Mouse (Mus musculus): ENCODE results near the gene Acot6.
A peak's percentile ranks its signal among the peaks of the same experiment; 100 is the strongest.
"Not testable (repeated sequence)": the region's sequence is repeated elsewhere in the genome, so short reads cannot be mapped to it uniquely, and the experiment has no call there.

The Acot6 gene

GRCm38 (mm10) chr12:84100604-84101492 is at the start of gene Acot6:
Gene Acot6 (plus strand): TSS chr12:84100654.
- DNase-seq (ENCODE audit: low spot score): peak; percentile 65

- DNase-seq (ENCODE audit: low spot score): peak; percentile 16
Observed at GRCm38 (mm10) chr12:84050744-84051143, 49.7 kb upstream of the Acot6 start.

- peak; percentile 12 for DNase-seq (ENCODE audit: low spot score)
Observed at GRCm38 (mm10) chr12:84051937-84052474, 48.4 kb upstream of the Acot6 start, which contains the start of gene Acot3. Gene Acot3 (plus strand): TSS chr12:84052144.

GRCm38 (mm10) chr12:84052609-84053008 is 47.8 kb upstream of the Acot6 start:
- DNase-seq (ENCODE audit: low spot score): peak; percentile 22

GRCm38 (mm10) chr12:84053173-84053572 is 47.3 kb upstream of the Acot6 start:
- DNase-seq (ENCODE audit: low spot score): no peak

- peak; percentile 43 for DNase-seq (ENCODE audit: low spot score)
Observed at GRCm38 (mm10) chr12:84053679-84054391, 46.6 kb upstream of the Acot6 start.

- DNase-seq (ENCODE audit: low spot score): peak; percentile 35
Observed at GRCm38 (mm10) chr12:84060946-84061345, 39.5 kb upstream of the Acot6 start.

GRCm38 (mm10) chr12:84062336-84062735 is 38.1 kb upstream of the Acot6 start:
- peak; percentile 34 for DNase-seq (ENCODE audit: low spot score)

- DNase-seq (ENCODE audit: low spot score): peak; percentile 60
Observed at GRCm38 (mm10) chr12:84063228-84063627, 37.2 kb upstream of the Acot6 start.

- no peak for DNase-seq (ENCODE audit: low spot score)
Observed at GRCm38 (mm10) chr12:84063833-84064232, 36.6 kb upstream of the Acot6 start.

- DNase-seq (ENCODE audit: low spot score): peak; percentile 36
Observed at GRCm38 (mm10) chr12:84064621-84065020, 35.8 kb upstream of the Acot6 start.

GRCm38 (mm10) chr12:84067752-84068151 is 32.7 kb upstream of the Acot6 start:
- peak; percentile 20 for DNase-seq (ENCODE audit: low spot score)

GRCm38 (mm10) chr12:84068296-84068695 is 32.2 kb upstream of the Acot6 start:
- DNase-seq (ENCODE audit: low spot score): peak; percentile 33

GRCm38 (mm10) chr12:84068986-84069385 is 31.5 kb upstream of the Acot6 start, which contains the start of gene Acot5:
Gene Acot5 (plus strand): TSS chr12:84069325.
- peak; percentile 3 for DNase-seq (ENCODE audit: low spot score)

- DNase-seq (ENCODE audit: low spot score): peak; percentile 56
Observed at GRCm38 (mm10) chr12:84069582-84069981, 30.9 kb upstream of the Acot6 start.

GRCm38 (mm10) chr12:84071696-84072095 is 28.8 kb upstream of the Acot6 start:
- no peak for DNase-seq (ENCODE audit: low spot score)

- DNase-seq (ENCODE audit: low spot score): no peak
Observed at GRCm38 (mm10) chr12:84077371-84077990, 23.0 kb upstream of the Acot6 start.

GRCm38 (mm10) chr12:84083842-84084241 is 16.6 kb upstream of the Acot6 start:
- no peak for DNase-seq (ENCODE audit: low spot score)

GRCm38 (mm10) chr12:84084581-84084980 is 15.9 kb upstream of the Acot6 start:
- no peak for DNase-seq (ENCODE audit: low spot score)

GRCm38 (mm10) chr12:84094666-84095065 is 5.8 kb upstream of the Acot6 start:
- DNase-seq (ENCODE audit: low spot score): not testable (repeated sequence)

- DNase-seq (ENCODE audit: low spot score): no peak
Observed at GRCm38 (mm10) chr12:84099605-84100004, 849 bp upstream of the Acot6 start.

- DNase-seq (ENCODE audit: low spot score): no peak
Observed at GRCm38 (mm10) chr12:84100071-84100470, 383 bp upstream of the Acot6 start.

Data from testis, postnatal 10 days (tissue).